ENCODE assay signal across 8 mouse cellular contexts in genomic region chr17:84148499-84149484, GRCm38 (mm10). TPM values are rescaled to one million over a fixed set of nuclear protein-coding genes. Genes with fewer than 3 reads are reported as not detected.
DNase-seq lines count a peak whose midpoint lies in the region; ATAC-seq and TF ChIP-seq lines count a peak whose summit lies in the region.

No protein-coding gene starts in this region.

- peaks cover 11% of the 10 kb centered on the region for H3K4me1 ChIP-seq in forebrain, embryonic 16.5 days (replicated peaks; ENCODE audit: control insufficient read depth, insufficient read depth, low read length)
- H3K4me1 ChIP-seq in liver, adult 2 months (ENCODE audit: control insufficient read depth, insufficient read depth, low read length), result peaks cover 6% of the 10 kb centered on the region; the same call in 1 of the 2 replicates
- H3K4me1 ChIP-seq in neural tube, embryonic 14.5 days (ENCODE audit: control insufficient read depth, insufficient read depth, low read length), result 0 out of 2 replicates have a peak, but pooled peaks cover 5% of the 10 kb centered on the region

- H3K27me3 ChIP-seq in Patski, result no peaks in the 10 kb centered on the region
- H3K27me3 ChIP-seq in forebrain, embryonic 16.5 days (replicated peaks; ENCODE audit: control insufficient read depth, insufficient read depth, low read length), result no peaks in the 10 kb centered on the region
- no peaks in the 10 kb centered on the region for H3K27me3 ChIP-seq in liver, adult 2 months (ENCODE audit: control insufficient read depth, insufficient read depth, low read length)
- no peaks in the 10 kb centered on the region for H3K27me3 ChIP-seq in neural tube, embryonic 14.5 days (ENCODE audit: control insufficient read depth, insufficient read depth, low read length)

- no peak overlapping the region; the same call in 1 of the 2 replicates for H3K9ac ChIP-seq in forebrain, embryonic 16.5 days (replicated peaks; ENCODE audit: low read depth, low read length)
- H3K9ac ChIP-seq in liver, adult 2 months (ENCODE audit: low read depth, low read length), result no peak overlapping the region
- H3K9ac ChIP-seq in neural tube, embryonic 14.5 days (replicated peaks; ENCODE audit: low read depth, low read length), result no peak overlapping the region

- POLR2A ChIA-PET in Patski (lab: Charles Lee), result interaction anchor here (2.0 to 4.5 kb wide), 2 partner anchors 8 to 34 kb away, joined by 5 to 14 read pairs; no protein-coding TSS in a partner anchor

- no peak for TF ChIP-seq CTCF in Patski (IDR thresholded peaks at IDR 0.05)
- TF ChIP-seq CTCF in liver, adult 2 months (IDR thresholded peaks at IDR 0.05; ENCODE audit: low read depth, low read length), result no peak

- peak; percentile 83 for ATAC-seq in Patski
- ATAC-seq in forebrain, embryonic 16.5 days, result peak; percentile 88
- ATAC-seq in neural tube, embryonic 14.5 days (ENCODE audit: low read depth), result peak; percentile 62; the same call in 1 of the 2 replicates

- H3K4me2 ChIP-seq in forebrain, embryonic 16.5 days (ENCODE audit: low read length), result no peak overlapping the region
- no peak overlapping the region for H3K4me2 ChIP-seq in neural tube, embryonic 14.5 days (ENCODE audit: low read depth, low read length)

- WGBS in forebrain, embryonic 16.5 days, result 19% methylated on average over 11 of the region's 11 CpGs
- 60% methylated on average over 11 of the region's 11 CpGs for WGBS in liver, adult 2 months
- WGBS in neural tube, embryonic 14.5 days, result 45% methylated on average over 11 of the region's 11 CpGs

- CTCF ChIA-PET in Patski (lab: Charles Lee), result interaction anchor here (0.8 to 5.3 kb wide), 3 partner anchors 19 to 42 kb away, joined by 3 to 24 read pairs (median 6); no protein-coding TSS in a partner anchor

- no peaks in the 10 kb centered on the region for H3K9me3 ChIP-seq in forebrain, embryonic 16.5 days (ENCODE audit: control insufficient read depth, low read length)
- no peaks in the 10 kb centered on the region for H3K9me3 ChIP-seq in neural tube, embryonic 14.5 days (ENCODE audit: control insufficient read depth, low read length)

- in situ Hi-C loops in Patski (cut with MboI; ENCODE audit: low pct_unique_long_range_greater_than_20kb), result no loop called here

- peak; percentile 84 for DNase-seq in Patski (ENCODE audit: low read depth, low spot score)
- DNase-seq in cerebellum, adult 11-12 months, result peak; percentile 71
- peak; percentile 84 to 89 for DNase-seq in heart, postnatal 10 days
- DNase-seq in kidney, postnatal 14 days, result peak; percentile 76
- no peak for DNase-seq in liver, adult 2 months (ENCODE audit: extremely low read depth, low read depth, low spot score)
- DNase-seq in T-cell, adult 2 months (ENCODE audit: low spot score), result no peak

- no peak overlapping the region for H3K4me3 ChIP-seq in forebrain, embryonic 16.5 days (replicated peaks; ENCODE audit: low read length)
- no peak overlapping the region for H3K4me3 ChIP-seq in liver, adult 2 months (ENCODE audit: insufficient read depth, low read depth, low read length)
- no peak overlapping the region for H3K4me3 ChIP-seq in neural tube, embryonic 14.5 days (ENCODE audit: low read depth, low read length)

- H3K27ac ChIP-seq in forebrain, embryonic 16.5 days (ENCODE audit: low read length), result no peak overlapping the region
- H3K27ac ChIP-seq in liver, adult 2 months (replicated peaks; ENCODE audit: insufficient read depth, low read depth, low read length), result peak overlapping the region; percentile 4; the same call in 1 of the 2 replicates
- H3K27ac ChIP-seq in neural tube, embryonic 14.5 days (ENCODE audit: low read depth, low read length), result no peak overlapping the region

- intact Hi-C loops in heart, postnatal 10 days (cut with DNase I), result loop anchor here (1.0 kb wide), 1 partner anchor 29 kb away; no protein-coding TSS in a partner anchor

- H3K79me2 ChIP-seq in liver, adult 2 months (ENCODE audit: control insufficient read depth, insufficient read depth, low read length), result no peaks in the 10 kb centered on the region

- TF ChIP-seq POLR2A in liver, adult 2 months (IDR thresholded peaks at IDR 0.05; ENCODE audit: extremely low read depth, insufficient read depth, low read length), result no peak

- H3K36me3 ChIP-seq in forebrain, embryonic 16.5 days (ENCODE audit: control insufficient read depth, insufficient read depth), result no peaks in the 10 kb centered on the region
- no peaks in the 10 kb centered on the region for H3K36me3 ChIP-seq in liver, adult 2 months (ENCODE audit: control insufficient read depth, insufficient read depth, low read length)
- H3K36me3 ChIP-seq in neural tube, embryonic 14.5 days (ENCODE audit: control insufficient read depth, insufficient read depth, low read length), result no peaks in the 10 kb centered on the region

RNA-seq across cellular contexts. Expression of gene Zfp36l2, which starts 39.0 kb away (rescaled TPM):
- polyA plus RNA-seq in Patski (2021), result 68.0 TPM
- polyA plus RNA-seq in forebrain, embryonic 16.5 days (2015; fragmentation: Nextera tagmentation; extraction: Ambion mirVana), result 3.4 and 4.2 TPM in 2 replicates
- 10 to 100 TPM; 36.9 to 42.5 TPM for total RNA-seq in heart, postnatal 10 days (2021)
- 18.7 and 22.3 TPM in 2 replicates for total RNA-seq in liver, adult 2 months (2014; rRNA removed)
- polyA plus RNA-seq in liver, adult 2 months (2012; rRNA removed), result 17.3 and 26.5 TPM in 2 replicates
- 4.8 and 7.2 TPM in 2 replicates for polyA plus RNA-seq in neural tube, embryonic 14.5 days (2014; fragmentation: Nextera tagmentation; extraction: Ambion mirVana)

Comparison
In these comparisons a context has a peak if more than half of its experiments do, and no peak if none do; other contexts are left out.
1. DNase-seq: peak in Patski (single experiment), cerebellum, adult 11-12 months (single experiment), heart, postnatal 10 days (2 of 2) and kidney, postnatal 14 days (single experiment); none in liver, adult 2 months (single experiment) and T-cell, adult 2 months (single experiment).
2. Peak in every context shown above with its lines, with median percentiles within 50 percentile points of each other: ATAC-seq.